Mouse (Mus musculus) ES-E14 (cell line): ENCODE measurements around the gene Brms1. TPM values are rescaled to one million over a fixed set of nuclear protein-coding genes. Genes with fewer than 3 reads are reported as not detected.
A peak's percentile ranks its signal among the peaks of the same experiment; 100 is the strongest.

ENCODE experiments used
- DNase-seq: peaks from one replicate; pipeline ENCODE4 v3.0.0-alpha.2; 2013; ENCODE audit warnings: low read depth, low spot score
- H3K27ac ChIP-seq: 2 replicates; pipeline ENCODE4 v1.5.1; 2012; ENCODE audit warnings: low read depth, mild to moderate bottlenecking, low read length, moderate library complexity, mixed read lengths; ENCODE audit not compliant: poor library complexity, insufficient read depth, severe bottlenecking
- H3K36me3 ChIP-seq: 2 replicates; pipeline ENCODE4 v1.6.1; 2012; ENCODE audit warnings: mild to moderate bottlenecking, low read length, moderate library complexity, mixed read lengths; ENCODE audit not compliant: control insufficient read depth, poor library complexity, insufficient read depth, severe bottlenecking
- H3K4me1 ChIP-seq, 2 experiments: fragments of 150-350 bp in 1 of 2; sonication (generic) in 1 of 2; 2 replicates each; pipeline ENCODE4 v1.6.1; 2012; ENCODE audit warnings: low read length in 2 of 2, mild to moderate bottlenecking in 1 of 2, mixed read lengths in 1 of 2; ENCODE audit not compliant: control insufficient read depth in 2 of 2, insufficient read depth in 2 of 2, poor library complexity in 1 of 2
- H3K4me3 ChIP-seq, 2 experiments: fragments of 150-350 bp in 1 of 2; sonication (generic) in 1 of 2; 2 replicates each; pipeline ENCODE4 v1.5.1; 2012; ENCODE audit warnings: low read length in 2 of 2, low read depth in 1 of 2, mild to moderate bottlenecking in 1 of 2, mixed read lengths in 1 of 2; ENCODE audit not compliant: insufficient read depth in 1 of 2, poor library complexity in 1 of 2, severe bottlenecking in 1 of 2
- H3K9ac ChIP-seq: 2 replicates; pipeline ENCODE4 v1.6.1; 2012; ENCODE audit warnings: low read depth, mild to moderate bottlenecking, low read length, mixed read lengths; ENCODE audit not compliant: poor library complexity, insufficient read depth, severe bottlenecking
- H3K9me3 ChIP-seq: fragments of 150-350 bp; sonication (generic); 2 replicates; pipeline ENCODE4 v1.6.1; 2012; ENCODE audit warnings: low read depth, mild to moderate bottlenecking, low read length; ENCODE audit not compliant: control insufficient read depth, insufficient read depth
- CHD2 ChIP-seq: IDR thresholded peaks from 2 replicates; pipeline ENCODE4 v1.6.1; 2014; ENCODE audit warnings: mild to moderate bottlenecking, low read depth, low read length, inconsistent platforms
- HCFC1 ChIP-seq: IDR thresholded peaks from 2 replicates; pipeline ENCODE4 v1.6.1; 2012; ENCODE audit warnings: low read length, inconsistent platforms, borderline replicate concordance; ENCODE audit not compliant: insufficient read depth
- MAFK ChIP-seq: IDR thresholded peaks from 2 replicates; pipeline ENCODE4 v1.6.1; 2014; ENCODE audit warnings: mild to moderate bottlenecking, low read depth, low read length, inconsistent platforms; ENCODE audit not compliant: insufficient read depth
- ZC3H11A ChIP-seq: IDR thresholded peaks from 2 replicates; pipeline ENCODE4 v1.6.1; 2012; ENCODE audit warnings: low read depth, mild to moderate bottlenecking, inconsistent platforms, low read length, borderline replicate concordance
- ZNF384 ChIP-seq: IDR thresholded peaks from 2 replicates; pipeline ENCODE4 v1.6.1; 2012; ENCODE audit warnings: low read depth, low read length, inconsistent platforms
- in situ Hi-C, 2 experiments: fragments of 600-800 bp; cut with MboI; formaldehyde crosslinking; loops; one replicate each; pipeline ENCODE4 v1.15.1; 2025; ENCODE audit warnings: low sequenced_read_pairs in 2 of 2, inconsistent platforms in 1 of 2; ENCODE audit not compliant: unreplicated experiment in 2 of 2
- total RNA-seq: library from RNA; depleted of rRNA; stranded (reverse); fragments of 300-350 nt; gene quantifications from 2 replicates; pipeline ENCODE4 v1.2.3, GENCODE M21; 2012

Brms1 gene
- total RNA-seq, 1 experiment, result 24.1 TPM

DNA sequence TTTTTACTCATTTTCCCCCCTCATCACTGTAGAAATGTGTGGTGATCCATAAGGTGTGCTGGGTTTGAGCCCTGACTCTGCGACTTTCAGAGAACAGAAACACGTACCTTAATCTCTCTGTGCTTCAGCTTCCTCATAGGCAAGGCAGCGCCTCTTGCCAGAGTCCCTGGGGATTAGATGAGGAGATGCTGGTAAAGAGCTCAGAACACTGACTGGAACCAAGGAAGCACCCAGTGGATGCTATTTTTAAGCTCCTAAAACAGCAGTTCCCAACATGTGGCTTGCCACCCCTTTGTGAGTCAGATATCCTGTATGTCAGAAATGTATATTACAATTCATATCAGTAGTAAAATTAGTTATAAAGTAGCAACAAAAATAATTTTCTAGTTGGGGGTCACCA is 23.0 kb upstream of the Brms1 start:
- TF ChIP-seq ZNF384, result no peak
- Histone ChIP-seq H3K4me3 (no peak overlapping the region), H3K4me1 (peaks cover 6 to 19% of the 10 kb centered on the region in 2 experiments), H3K36me3 (no peaks in the 10 kb centered on the region), H3K9me3 (no peaks in the 10 kb centered on the region), H3K9ac (peak overlapping the region; percentile 30; the same call in 1 of the 2 replicates), H3K27ac (no peak overlapping the region)
- DNase-seq, result no peak
- in situ Hi-C loops, result no loop called here

DNA sequence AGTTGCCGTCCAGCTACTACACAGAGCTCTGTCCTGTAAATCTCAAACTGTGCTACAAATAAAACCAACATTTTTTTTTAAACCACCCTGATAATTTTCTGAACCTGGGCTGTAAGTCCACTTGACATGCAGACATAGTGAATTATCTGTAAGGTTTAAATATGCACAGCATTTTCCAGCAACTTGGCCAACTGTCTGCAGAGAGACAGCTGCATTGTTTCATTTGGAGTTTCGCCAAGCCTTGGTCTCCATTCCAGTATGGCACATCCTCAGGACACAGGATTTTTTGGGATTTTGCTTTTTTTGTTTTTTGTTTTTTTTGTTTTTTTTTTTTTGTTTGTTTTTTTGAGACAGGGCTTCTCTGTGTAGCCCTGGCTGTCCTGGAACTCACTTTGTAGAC is 19.7 kb upstream of the Brms1 start:
- TF ChIP-seq CHD2 (no peak), ZC3H11A (no peak)
- Histone ChIP-seq H3K9ac (no peak overlapping the region), H3K36me3 (peaks cover 7% of the 10 kb centered on the region; the same call in 1 of the 2 replicates), H3K4me3 (no peak overlapping the region), H3K9me3 (no peaks in the 10 kb centered on the region), H3K4me1 (peaks cover 6 to 10% of the 10 kb centered on the region in 2 experiments), H3K27ac (no peak overlapping the region)
- no peak for DNase-seq
- in situ Hi-C loops, result no loop called here

DNA sequence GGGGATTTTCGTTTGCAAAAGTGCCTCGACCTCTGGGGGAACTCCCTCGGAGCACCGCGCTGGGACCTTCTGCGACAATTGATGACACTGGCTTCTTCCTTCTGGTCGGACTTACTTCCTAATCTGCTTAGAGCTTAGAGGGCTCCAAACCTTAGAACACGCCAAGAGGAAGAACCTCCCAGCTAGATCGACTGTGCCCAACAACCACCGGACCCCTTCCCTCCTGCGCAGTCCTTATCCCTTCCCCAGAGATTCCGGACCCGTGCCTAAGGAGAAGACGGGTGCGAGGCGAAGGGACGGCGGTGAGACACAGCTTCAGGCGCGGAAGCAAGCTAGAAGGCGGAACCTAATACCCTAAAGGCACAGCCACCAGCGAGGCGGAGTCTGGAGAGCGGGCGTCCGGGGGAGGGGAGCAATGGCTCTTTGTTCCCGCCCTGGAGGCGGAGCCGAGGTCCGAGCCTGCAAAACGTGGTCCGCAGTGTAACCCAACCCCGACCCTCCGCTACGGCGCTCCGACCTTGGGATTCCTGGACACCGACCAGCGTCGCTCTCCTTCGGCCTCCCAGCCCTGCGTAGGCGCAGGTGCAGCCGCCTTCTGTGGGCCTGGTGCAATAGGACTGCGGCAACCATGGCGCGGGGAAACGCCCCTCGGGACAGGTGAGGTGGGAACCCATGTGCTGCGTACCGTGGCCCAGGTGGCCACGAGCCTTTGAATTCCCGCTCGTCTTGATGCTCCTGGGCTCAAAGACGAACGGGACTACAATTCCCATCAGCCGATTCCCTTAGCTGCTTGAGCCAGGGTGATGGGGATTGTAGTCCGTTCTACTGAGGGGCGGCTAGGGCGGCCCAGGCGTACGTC is 17.3 kb upstream of the Brms1 start, which contains the start of gene Slc29a2:
TSS of gene Slc29a2 (plus strand) at position 240 of the 859 bp plus-strand sequence.
- Histone ChIP-seq H3K4me1 (peaks cover 3 to 6% of the 10 kb centered on the region in 2 experiments; a peak in 2 of 4 replicates), H3K9ac (peak within 1 kb of the TSS; percentile 88), H3K27ac (peak within 1 kb of the TSS; percentile 68; the same call in 1 of the 2 replicates), H3K9me3 (no peaks in the 10 kb centered on the region), H3K36me3 (peaks cover 27% of the 10 kb centered on the region), H3K4me3 (peak within 1 kb of the TSS; percentile 80 to 85)
- TF ChIP-seq HCFC1 (peak; percentile 100), CHD2 (peak; percentile 27; the same call in 1 of the 2 replicates), ZC3H11A (no peak), MAFK (no peak), ZNF384 (no peak)
- in situ Hi-C loops, result no loop called here
- peak; percentile 96 for DNase-seq

DNA sequence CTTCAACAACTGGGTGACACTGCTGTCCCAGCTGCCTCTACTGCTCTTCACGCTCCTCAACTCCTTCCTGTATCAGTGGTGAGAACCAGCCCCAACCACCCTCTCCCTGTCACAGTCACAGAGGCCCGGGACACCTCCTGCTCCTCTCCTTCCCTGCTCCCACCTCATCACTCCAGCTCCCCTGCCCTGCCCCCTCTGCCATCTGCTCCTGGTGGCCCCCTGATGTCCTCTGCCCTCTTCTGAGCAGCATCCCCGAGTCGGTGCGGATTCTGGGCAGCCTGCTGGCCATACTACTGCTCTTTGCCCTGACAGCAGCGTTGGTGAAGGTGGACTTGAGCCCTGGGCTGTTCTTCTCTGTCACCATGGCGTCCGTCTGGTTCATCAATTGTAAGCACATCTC is 15.0 kb upstream of the Brms1 start:
- Histone ChIP-seq H3K4me3 (no peak overlapping the region), H3K36me3 (peaks cover 46% of the 10 kb centered on the region), H3K27ac (no peak overlapping the region), H3K9ac (no peak overlapping the region; the same call in 1 of the 2 replicates), H3K9me3 (no peaks in the 10 kb centered on the region), H3K4me1 (peaks cover 3 to 5% of the 10 kb centered on the region in 2 experiments; a peak in 2 of 4 replicates)
- no peak for TF ChIP-seq ZC3H11A
- no peak for TF ChIP-seq ZNF384
- no peak for TF ChIP-seq HCFC1
- no peak for TF ChIP-seq MAFK
- TF ChIP-seq CHD2, result no peak
- in situ Hi-C loops, result no loop called here
- no peak for DNase-seq

- H3K4me1 ChIP-seq, result peaks cover 0 to 2% of the 10 kb centered on the region in 2 experiments; a peak in 1 of 4 replicates
- no peak for DNase-seq
- no peak overlapping the region for H3K4me3 ChIP-seq
- TF ChIP-seq MAFK (no peak), ZNF384 (no peak), CHD2 (no peak), ZC3H11A (no peak), HCFC1 (no peak)
- H3K9me3 ChIP-seq, result no peaks in the 10 kb centered on the region
- no peak overlapping the region for H3K9ac ChIP-seq
- H3K36me3 ChIP-seq, result peaks cover 37% of the 10 kb centered on the region
- in situ Hi-C loops, result no loop called here
- no peak overlapping the region for H3K27ac ChIP-seq
Observed at GRCm38 (mm10) chr19:5032686-5033085, 8.5 kb upstream of the Brms1 start.
